Mouse (Mus musculus) megakaryocyte-erythroid progenitor cell, adult 5-6 weeks (primary cell): ENCODE measurements around the gene Ociad1. TPM values are rescaled to one million over a fixed set of nuclear protein-coding genes. Genes with fewer than 3 reads are reported as not detected.

Source experiments
- ATAC-seq: replicated peaks from 2 replicates; pipeline ENCODE4 v1.8.0; 2016; ENCODE audit warnings: mild to moderate bottlenecking, inconsistent platforms; ENCODE audit not compliant: severe bottlenecking, poor library complexity, low FRiP score, low TSS enrichment
- total RNA-seq, 2 experiments: library from RNA; stranded (forward) in 1 of 2; stranded (reverse) in 1 of 2; fragments of 200-1000, 215-1000 nt in 1 of 2; fragments of >200 nt in 1 of 2; fragmentation: Nextera tagmentation in 1 of 2; gene quantifications; 2 replicates each; pipeline ENCODE4 v1.2.3; 2014 to 2017

Gene Ociad1
- 223 and 270 TPM in 2 replicates for total RNA-seq (2014; fragmentation: Nextera tagmentation)
- 192 and 410 TPM in 2 replicates for total RNA-seq (2017)

DNA sequence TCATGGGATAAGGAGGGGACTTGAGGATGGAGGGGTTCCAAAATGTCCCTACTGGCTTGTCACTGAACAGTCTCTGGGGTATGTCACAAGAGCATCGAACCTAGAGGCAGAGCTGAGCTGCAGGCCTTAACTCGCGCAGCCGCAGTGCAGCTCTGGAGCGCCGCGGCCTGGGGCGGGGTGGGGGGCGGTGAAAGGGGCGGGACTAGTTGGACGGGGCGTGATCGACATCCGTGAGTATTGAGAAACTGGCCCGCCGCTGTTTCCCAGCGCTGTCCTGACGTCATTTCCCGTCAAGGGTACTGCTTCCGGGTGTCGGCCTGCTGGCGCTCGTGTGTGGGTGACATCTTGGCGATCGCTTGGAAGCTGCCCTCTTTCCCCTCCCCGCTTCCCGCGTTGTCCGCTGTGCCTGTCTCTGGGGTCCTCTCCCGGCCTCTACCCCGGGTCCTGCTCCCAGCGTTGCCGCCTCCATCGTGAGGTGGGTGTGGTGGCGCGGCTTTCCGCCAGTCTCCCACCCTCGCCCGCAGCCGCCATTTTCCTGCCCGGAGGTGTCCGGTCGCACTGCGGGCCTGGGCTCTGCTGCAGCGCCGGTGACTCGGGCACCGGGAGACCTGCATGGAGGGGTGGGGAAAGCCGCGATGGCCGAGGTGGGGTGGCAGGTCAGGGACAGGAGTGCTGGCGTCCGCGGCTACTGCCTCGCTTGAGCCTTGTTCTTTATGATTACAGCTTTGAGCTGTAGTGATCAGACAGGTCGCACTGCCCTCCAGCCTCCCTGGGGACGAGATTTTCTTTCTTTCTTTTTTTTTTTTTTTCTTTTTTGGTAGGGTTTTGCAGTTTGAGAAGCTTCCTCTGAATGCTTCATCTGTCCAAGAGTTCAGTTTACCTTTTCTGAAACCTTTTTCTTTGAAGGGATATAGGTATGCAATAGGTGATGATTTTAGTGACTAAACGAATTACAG, at the start of gene Ociad1:
Ociad1 (plus strand) TSS at position 283 of the 956 bp plus-strand sequence.
- peak; percentile 98 for ATAC-seq

DNA sequence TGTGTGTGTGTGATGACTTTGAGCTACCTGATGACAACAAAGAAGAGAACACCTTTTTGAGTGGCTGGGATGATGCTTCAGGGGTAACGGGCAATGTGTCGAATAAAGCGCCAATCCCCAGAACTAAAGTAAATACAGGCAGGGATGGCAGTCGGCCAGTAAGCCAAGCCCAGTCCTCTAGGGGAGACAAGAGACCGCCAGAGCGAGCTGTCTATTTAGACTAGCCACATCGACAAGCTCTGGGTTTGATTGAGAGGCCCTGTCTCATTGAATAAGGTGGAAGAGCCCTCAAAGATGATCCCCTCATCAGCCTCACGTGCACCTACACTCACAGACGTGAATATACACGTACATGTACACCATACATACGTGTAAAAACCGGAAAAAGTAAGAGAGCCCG, 48.2 kb upstream of the Ociad1 start:
- no peak for ATAC-seq

DNA sequence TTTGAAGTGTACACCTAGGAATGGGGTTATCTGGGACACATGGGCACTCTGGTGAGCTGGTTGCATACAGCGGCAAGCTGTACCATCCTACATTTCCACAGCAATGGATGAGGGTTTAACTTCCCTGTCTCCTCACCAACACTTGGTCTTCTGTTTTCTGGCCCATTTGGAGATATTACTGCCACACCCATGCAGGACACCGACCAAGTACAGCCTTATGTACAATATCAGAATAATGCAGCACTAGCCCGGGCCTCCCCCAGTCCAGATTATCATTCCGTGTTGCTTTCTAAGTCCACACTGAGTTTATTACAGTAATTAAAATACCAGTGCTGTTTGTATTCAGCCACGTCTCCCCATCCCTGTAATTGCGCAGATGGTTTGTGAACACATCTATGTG, 46.2 kb upstream of the Ociad1 start:
- peak; percentile 61 for ATAC-seq

DNA sequence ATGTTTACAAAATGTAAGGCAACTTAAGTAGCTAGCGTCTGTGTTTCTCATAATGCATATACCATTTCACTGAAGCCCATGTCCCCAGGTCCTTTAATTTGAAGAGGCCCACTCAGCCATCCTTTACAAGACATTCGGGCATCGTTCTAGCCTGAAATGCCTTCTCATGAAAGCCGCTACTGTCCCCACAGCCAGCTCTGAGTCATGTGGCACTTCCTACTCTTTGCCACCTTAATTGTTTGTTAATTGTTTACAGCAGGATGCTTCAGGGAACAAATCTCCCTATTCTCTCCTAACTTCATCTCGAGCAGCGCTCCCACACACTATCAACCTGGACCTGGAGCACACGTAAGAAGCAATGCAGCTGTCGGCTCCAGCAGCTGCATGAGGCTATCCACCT, 44.4 kb upstream of the Ociad1 start:
- ATAC-seq: no peak

DNA sequence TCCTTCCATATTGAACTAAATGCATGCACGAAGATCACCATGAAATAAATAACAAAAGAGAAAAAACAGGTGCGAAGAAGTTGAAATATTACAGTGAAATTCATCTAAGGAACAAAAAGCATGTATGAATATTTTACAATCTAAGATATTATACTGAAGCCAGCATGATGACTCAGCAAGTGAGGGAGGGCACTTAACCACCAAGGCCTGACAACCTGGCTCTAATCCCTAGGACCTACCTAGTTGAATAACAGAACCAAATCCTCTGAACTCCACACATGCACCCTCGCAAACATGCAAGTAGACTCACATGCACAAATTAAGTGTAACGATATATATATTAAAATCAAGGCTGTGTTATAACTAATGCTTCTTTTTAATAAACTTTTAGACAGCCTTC, 43.2 kb upstream of the Ociad1 start:
- ATAC-seq: no peak

DNA sequence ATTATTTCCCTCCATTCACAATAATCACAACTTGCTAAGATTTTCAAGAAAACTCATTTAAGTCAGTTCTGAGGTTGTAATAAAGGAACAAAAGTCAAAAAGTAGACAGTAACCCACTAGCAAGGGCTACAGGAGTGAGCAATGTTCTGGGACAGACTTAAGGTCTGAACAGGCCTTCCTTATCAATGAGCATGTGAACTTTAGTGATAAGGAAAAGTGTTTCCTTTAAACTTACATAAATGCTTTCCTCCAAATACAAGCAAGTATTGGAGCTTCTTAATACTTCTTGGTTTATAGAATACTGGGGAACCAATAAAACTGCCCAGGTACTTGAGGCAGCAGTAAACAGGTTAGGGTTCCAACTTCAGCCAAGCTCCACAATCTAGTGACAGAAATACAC, 39.8 kb upstream of the Ociad1 start:
- ATAC-seq: 0 out of 2 replicates have a peak, but pooled peaks have one; percentile 32

DNA sequence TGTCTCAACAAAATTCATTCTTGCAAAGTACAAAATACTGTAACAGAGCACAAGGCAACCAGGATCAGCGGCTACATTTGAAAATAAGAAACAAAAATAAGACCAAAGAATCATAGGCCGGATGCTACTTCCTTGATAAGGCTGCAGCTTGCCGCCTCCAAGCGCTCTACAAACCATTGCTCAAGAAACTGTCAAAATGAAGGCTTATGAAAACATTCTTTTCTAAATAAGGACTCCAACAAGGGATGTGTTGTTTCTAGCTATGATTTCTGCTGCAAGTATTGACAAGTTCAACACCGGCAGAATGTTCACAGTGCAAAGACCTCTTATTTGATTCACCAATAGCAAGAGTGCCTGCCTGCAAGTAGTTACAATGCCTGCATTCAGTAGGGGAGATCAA, 37.9 kb upstream of the Ociad1 start:
- ATAC-seq: no peak

DNA sequence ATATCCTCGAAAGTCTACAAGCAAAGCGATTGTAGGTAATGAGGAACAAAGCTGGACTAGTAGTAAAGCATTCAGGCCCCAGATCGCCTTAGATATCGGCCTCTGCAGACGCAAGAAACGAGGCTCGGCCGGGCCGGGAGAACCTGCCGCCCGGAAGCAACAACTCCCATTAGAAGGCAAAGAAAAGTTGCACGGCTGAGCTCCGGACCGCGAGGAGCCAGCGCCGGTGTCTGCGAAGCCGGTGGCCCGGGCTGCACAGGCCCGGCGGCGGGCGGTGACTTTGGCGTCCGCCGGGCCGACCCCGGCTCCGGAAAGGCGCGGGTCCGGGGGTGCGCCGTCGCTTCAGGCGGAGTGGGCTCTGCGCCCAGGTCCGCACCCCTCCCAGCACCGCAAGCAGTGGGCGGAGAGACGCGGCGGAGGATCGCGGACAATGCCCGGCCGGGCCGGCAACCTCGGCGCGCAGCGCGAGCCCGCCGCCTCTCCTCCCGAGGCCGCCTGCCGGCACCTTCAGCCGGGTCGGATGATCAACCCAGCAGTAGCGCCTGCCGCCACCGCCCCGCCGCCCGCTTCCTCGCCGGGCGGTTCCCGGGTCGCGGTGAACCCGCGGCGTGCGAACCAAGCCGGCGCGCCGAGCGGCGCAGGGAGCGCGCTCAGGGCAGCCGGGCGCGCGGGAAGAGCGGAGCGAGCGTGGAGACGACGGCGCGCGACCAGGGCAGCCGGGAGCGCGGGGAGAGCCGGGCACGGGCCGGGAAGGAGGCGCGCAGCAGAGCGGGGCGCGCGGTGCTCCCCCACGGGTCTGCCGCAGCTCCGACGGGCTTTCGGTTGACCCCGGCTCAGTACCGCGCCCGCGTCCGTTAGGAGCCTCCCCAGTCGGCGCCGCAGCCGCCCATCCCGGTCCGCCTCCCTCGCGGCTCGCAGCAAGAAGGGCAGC, 37.0 kb upstream of the Ociad1 start:
- ATAC-seq: no peak

DNA sequence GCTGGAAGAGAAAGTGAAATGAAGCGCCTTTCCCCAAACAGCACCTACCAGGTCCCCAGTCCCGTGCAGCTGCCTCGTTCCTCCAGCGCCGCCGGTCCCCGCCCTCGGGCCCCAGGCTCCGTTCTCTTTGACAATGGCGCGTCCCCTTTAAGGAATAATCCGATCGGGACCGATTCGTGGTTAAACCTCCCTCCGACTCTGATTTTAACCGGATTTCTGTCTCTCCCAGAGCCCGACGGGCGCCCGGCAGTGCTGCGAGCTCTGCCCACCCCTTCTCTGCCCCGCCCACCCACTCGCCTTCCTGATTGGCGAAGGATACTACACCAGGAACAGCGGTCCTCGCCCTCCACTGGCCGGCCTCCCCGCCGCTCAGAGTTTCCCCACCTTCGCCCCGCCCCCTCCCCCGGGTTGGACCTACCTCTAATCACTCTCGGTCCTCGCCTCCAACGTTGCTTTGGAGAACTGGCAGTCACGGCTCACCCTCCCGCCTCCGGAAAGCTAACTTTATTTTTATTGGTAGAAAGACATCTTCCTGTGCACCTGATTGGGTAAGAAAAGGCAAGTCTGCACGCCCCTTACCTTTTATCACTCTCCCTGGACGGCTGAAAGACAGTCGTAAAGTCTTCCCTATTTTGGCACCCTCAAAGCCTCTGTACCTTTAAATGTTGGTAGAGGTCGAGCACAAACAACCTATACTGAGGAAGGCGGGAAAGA, 36.1 kb upstream of the Ociad1 start, which contains the start of gene Fryl:
Fryl (minus strand) TSS at position 268 of the 714 bp plus-strand sequence.
- ATAC-seq: peak; percentile 91

DNA sequence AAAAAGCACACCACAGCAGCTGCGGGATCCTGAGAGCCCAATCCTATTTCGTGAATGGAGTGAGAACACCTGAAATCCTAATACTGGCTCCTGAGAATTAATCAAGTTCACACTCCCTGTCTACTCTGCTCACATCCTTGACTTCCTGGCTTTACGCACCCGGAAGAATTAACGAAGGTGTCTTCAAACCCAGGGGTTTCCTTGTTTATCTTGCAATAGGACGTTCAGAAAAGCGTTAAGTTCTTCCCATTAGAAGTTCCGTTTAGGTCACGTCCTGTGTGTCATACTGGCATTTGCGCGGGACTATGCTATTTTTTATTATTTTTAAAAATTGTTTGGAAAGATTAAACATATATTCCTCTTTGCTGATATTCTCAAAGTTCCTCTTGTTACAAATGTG, 35.5 kb upstream of the Ociad1 start:
- 0 out of 2 replicates have a peak, but pooled peaks have one; percentile 2 for ATAC-seq

DNA sequence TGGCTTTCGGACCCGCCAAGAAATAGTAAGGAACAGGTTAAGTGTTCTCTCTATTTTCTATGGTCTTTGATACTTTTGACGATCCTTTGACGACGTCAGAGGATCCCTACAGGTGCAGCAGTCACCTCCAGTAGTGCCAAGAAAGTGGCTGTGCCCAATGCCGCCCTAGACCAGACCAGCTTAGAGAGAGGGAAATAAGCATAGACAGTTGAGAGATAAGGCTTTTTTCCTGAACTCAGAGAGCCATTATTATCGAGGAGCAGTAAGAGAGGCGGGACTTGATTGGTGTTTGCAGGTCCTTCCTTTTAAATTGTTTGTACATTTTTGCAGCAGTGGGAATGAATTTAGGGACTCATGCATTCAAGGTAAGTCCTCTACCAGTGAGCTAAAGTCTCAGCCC, 34.9 kb upstream of the Ociad1 start:
- peak; percentile 20 for ATAC-seq

DNA sequence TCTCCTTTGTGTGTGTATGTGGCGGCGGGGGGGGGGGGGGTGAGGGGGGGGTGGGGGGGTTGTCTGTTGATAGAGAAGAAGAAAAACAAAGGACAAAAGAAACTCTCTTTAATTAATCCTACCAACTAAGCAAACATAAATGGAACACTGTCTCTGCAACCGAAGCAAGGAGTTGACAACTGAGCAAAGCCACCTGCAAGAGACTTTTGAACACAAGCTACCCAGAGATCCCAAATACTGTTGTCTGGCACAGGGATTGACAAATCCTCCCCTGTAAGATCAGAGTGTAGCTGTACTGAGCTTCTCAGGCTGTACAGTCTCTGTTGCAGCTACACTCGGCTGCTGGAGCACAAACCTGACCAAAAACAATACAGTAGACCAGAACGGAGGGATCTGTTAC, 28.5 kb upstream of the Ociad1 start:
- no peak for ATAC-seq

DNA sequence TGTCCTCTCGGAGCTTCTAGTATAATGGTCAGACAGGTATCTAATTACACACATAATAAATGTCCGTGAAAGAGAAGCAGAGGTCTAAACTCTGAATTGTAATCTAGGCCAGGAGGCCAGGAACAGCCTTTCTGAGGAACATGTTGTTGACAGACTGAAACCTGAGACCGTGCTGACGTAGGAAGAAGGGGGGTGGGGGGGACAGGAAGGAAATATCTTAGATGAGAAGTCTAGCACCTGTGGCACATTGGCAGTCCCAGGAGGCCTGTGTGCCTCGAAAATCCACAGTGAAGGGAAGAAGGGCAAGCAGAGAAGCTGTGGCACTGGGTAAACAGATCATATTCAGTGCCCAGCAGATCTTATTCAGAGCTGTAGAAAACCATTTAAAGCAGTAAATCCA, 27.1 kb upstream of the Ociad1 start:
- no peak for ATAC-seq

DNA sequence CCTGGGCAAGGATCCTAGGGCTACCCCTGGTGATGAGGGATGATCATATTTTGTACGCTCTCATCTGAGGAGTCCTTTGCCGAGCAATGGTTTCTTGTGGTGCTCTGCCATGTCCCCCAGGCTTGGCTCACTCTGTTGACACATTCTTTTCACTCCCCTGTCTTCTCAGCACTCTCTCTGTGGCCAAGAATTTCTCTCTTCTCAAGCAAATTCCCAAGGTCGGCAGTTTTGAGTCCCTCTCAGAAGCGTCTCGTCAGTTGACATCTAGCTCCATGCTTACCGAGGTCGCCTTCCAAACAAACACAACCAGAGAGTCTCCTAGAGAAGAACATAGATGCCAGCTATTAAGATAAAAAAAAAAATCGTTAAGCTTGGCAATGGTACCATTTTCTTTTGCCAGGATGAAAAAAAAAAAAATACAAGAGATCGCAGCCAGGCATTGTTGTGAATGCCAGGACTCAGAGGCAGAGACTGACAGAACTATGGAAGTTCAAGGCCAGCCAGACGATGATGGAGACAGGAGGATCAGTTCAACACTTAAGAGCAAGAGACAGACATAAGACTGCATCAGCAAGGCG, 23.9 kb upstream of the Ociad1 start:
- ATAC-seq: no peak

DNA sequence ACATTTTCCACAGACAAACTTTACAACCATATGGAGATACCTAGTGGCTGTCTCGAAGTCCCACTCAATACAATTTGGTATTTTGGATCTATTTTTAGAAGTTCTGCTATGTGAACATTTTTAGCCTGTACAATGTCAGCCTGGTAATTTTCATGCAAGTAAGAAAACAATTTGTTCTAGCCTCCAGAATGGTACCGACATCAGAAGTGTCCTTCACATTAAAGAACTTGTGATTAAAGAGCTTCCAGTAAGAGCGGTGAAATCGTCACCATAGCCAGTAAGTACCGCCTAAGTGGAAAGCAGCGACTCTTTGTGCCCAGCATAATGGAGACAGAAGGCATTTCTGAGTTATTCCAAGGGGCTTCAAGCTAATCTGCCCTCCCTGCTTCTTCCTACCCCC, 22.0 kb upstream of the Ociad1 start:
- ATAC-seq: no peak

DNA sequence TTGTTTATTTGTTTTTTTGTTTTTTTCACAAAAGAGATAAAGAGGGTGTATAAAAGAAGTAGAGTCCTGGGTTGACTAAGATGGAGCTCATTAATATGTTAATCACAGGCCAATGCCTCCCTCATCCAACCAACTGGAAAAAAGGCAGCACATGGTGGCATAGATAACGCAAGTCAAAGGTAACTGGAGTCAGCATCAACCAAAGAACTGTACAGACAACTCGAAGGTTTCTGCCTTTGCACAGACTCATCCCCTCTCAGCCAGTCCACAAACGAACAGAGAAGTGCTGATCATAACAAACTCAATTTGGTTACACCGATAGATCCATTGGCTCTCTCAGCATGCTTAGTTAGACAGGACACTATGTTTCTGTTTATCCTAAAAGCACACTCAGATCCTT, 19.4 kb upstream of the Ociad1 start:
- ATAC-seq: no peak

DNA sequence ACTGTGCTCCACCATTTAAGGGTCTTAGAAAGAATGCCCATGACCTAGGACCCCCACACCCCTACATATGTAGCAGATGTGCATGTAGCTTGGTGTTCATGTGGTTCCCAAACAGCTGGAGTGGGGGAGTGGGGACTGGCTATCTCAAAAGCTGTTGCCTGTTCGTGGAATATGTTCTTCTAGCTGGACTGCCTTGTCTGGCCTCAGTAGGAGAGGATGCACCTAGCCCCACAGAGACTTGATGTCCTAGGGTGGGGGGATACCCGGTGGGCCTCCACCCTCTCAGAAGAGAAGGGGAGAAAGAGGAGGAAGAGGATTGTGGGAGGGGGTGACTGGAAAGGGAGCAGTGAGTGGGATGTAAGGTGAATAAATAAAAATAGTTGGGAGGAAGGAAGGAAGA, 17.6 kb upstream of the Ociad1 start:
- no peak for ATAC-seq

DNA sequence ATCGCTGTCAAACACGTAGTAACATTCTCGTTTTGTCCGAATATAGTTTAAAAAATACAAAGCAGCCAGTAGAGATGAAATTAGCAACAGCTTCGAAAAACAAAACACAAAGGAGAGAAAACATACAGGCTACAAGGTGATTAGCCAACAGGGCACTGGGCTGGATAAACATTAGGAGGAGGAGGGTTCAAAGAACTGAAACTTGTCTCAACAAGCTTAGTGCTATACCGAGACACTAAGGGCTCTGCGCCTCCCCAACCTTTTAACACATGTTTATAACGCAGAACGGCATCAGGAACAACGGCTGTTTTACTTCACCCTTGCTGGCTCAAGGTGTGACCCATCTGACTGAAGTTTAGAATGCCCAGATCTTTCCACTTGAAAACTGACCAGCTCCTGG, 13.4 kb upstream of the Ociad1 start:
- no peak for ATAC-seq
